Mouse (Mus musculus) kidney, postnatal 36 days (tissue): Measurements from ENCODE around the gene Naa40.

Source experiments
- DNase-seq, 2 experiments: peaks; one replicate each; pipeline ENCODE4 v3.0.0; 2021 to 2022; ENCODE audit warnings: mixed read lengths in 2 of 2

Naa40 gene

DNA sequence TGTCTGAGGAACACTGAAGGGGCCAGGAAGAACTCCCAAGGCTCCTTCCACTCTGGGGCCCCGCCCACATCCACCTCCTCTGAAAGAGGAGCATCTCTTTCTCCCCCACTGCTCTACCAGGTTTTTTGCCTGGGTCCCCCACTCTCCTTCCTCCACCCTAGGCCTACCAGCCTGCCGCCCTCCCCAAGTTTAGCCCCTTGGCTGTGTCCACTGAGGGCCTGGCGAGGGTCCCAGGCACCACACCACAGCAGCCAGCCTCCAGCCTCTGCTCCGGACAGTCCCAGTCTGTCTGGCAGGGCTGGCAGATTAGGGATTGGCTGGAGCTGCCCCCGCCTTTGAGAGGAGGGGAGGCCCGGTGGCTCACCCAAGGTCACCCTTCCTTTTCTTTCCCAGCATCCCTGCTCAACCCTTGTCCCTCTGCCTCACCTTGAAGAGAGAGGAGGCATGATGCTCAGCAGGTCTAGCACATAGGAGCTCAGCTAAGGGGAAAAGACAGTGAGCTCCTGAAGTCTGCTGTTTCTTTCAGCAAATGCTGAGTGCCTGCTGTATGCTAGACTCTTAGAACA lies 23.9 kb upstream of the Naa40 start:
- peak; percentile 37 to 44 for DNase-seq

GRCm38 (mm10) chr19:7264088-7264765 lies 23.2 kb upstream of the Naa40 start:
- peak; percentile 77 to 94 for DNase-seq

DNA sequence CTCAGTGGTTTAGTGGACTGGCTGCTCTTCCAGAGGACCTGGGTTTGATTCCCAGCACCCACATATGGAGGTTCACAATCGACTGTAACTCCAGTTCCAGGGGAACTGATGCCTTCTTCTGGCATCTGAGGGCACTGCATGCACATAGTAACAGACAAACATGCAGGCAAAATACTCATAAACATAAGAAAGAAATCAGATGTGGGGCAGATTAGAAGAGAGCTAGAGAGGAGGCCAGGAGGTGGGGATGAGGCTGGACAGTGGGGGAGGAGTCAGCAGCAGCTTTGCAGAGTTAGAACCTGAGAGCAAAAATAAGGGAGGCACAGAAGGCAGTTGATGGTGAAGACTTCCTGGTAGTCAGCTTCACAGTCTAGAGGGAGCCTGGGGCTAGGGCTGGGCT lies 21.6 kb upstream of the Naa40 start:
- DNase-seq = no peak

- DNase-seq = no peak
Measured at GRCm38 (mm10) chr19:7261964-7262363, 21.0 kb upstream of the Naa40 start.

- no peak for DNase-seq
Measured at GRCm38 (mm10) chr19:7261476-7261875, 20.5 kb upstream of the Naa40 start.

DNA sequence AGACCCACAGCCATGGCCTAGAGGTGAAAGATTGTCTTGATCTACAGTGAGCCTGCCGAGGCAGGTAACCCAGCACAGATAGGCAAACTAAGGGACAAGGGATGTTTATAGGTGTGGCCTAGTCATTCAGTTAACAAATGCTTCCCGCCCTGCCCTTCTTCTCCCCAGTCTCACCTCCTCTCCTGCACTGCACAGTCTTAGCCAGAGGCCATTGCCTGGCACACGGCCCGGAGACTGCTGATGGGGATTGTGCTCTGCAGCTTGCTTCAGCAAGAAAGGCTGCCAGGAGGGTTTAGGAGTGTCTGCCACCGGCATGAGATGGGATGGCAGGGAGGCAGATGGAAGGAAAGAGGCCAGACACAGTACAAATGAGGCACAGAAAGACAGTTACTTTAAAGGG lies 16.9 kb upstream of the Naa40 start:
- peak in 1 of 2 experiments; percentile 47 for DNase-seq

DNA sequence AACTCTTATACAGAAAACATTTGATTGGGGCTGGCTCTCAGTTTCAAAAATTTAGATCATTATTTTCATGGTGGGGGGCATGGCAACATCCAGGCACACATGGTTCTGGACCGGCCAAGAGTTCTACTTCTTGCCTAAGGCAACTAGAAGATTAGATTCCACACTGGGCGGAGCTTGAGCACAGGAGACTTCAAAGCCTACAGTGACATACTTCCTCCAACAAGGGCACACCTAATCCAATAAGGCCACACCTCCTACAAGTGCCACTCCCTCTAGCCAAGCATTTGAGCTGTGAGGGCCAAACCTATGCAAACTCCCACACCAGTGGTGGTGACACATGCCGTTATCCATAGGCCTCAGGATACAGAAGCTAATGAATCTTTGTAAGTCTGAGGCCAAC lies 5.0 kb upstream of the Naa40 start:
- no peak for DNase-seq

DNA sequence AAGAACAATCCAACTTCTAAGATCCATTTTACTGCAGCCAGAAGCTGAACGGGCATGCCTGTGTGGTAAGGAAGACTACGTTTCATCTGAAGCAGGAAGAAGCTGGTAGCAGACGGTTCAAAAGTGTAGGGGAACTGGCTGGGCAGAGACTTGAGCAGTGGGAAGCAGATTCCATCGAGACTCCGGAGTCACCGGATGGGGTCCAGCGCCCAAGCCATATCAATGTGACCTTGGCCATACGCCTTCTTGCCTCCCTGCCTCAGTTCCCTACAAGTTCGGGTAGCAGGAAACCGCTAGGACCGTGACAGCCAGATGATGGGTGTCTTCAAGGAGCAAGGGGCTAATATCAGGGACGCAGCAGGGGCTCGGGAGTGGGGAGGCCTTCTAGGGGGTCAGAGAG lies 692 bp downstream of the Naa40 start:
- DNase-seq = no peak

DNA sequence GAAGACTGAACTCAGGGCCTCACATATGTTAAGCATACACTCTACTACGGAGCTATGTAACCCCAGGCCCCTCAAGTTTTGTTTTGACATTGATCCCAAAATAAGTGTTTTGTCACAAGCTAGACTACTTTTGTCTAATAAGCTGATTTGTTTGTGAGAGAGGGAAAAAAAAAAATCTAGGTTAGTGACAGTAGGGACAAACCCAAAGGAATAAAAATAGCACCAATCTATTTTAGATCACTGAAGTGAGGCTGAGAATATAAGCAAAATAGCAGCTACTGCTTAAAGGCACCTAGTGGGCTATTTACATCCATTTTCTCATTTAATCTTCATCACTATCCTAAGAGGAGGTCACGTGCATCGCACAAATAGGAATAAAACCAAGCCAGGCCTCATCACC lies 1.4 kb downstream of the Naa40 start:
- DNase-seq = no peak

DNA sequence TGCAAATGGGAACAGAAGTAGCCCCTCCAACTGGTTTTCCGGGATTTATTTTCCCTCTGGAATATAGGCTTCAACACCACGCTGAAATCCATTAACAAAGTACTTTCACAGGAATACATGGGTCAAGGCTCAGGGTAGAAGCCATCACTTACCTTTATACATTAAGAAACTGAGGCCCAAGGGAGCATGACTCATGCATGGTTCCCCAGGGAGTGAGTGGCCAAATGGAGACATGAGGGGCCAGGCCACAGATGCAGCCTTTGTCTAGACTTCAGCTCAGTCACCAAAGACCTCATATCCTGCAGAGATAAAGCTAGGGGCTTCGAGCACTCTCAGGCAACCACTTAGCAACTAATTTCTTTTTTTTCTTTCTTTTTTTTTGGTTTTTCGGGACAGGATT lies 4.2 kb downstream of the Naa40 start:
- DNase-seq = no peak

GRCm38 (mm10) chr19:7236011-7236410 lies 5.0 kb downstream of the Naa40 start:
- DNase-seq = peak in 1 of 2 experiments; percentile 25

DNA sequence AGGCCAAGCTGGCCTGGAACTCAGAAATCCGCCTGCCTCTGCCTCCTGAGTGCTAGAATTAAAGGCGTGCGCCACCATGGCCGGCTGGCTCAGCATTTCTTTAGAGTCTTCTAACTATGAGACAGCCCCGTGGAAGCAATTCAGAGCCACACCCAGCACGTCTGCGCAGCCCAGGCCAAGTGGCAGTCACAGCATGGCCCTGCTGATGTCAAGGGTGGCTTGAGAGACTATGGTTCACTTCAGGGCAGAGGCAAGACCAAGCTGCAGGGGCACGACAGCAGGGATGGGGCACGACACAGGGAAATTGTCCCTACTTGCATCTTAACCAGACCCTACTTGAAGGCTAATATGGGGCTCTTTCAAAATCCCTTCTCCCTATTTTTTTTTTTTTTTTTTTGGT lies 5.5 kb downstream of the Naa40 start:
- DNase-seq = no peak

GRCm38 (mm10) chr19:7234537-7235221 lies 6.3 kb downstream of the Naa40 start:
- peak; percentile 74 to 85 for DNase-seq

- DNase-seq = peak; percentile 74 to 79
Measured at GRCm38 (mm10) chr19:7226511-7226914, 14.5 kb downstream of the Naa40 start.

GRCm38 (mm10) chr19:7225096-7225690 lies 15.8 kb downstream of the Naa40 start:
- DNase-seq = peak; percentile 71 to 72

DNA sequence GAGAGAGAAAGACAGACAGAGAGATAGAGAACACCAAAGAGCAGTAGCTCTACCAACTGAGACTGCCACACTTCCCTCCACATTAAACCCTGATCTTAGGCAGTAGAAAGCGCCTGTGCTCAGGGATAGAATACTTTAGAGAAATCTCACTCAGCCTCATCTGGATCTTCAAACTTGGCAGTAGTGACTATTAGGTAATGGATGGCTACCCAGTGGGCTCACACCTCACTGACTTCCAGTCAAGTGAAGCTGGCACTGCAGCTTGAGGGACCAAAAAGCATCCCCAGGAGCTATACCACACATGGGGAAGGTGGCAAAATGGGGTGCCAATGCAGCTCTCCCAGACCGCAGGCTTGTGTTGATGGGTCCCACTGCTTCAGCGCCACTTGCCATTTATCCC lies 16.7 kb downstream of the Naa40 start:
- peak in 1 of 2 experiments; percentile 38 for DNase-seq

DNA sequence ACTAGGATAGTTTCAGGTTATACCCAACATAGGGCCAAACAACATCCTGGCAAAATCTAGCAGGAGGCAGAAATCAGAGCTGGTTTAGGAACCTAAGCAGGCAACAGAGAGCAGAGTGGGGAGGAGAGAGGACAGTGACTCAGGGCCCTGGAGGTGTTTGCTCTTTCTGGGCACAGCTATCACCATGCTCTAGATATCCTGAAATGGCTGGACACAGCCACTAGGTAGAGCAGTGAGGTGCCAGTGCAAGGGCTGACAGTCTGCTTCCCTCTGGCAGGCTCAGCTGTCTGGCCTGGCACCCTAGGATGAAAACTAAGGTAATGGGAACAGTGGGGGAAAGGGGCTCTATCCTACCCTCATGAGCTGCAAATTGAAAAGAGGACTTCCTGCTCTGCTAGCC lies 17.5 kb downstream of the Naa40 start:
- no peak for DNase-seq

- no peak for DNase-seq
Measured at GRCm38 (mm10) chr19:7222196-7222595, 18.8 kb downstream of the Naa40 start.

GRCm38 (mm10) chr19:7218753-7219152 lies 22.2 kb downstream of the Naa40 start:
- DNase-seq = no peak

DNA sequence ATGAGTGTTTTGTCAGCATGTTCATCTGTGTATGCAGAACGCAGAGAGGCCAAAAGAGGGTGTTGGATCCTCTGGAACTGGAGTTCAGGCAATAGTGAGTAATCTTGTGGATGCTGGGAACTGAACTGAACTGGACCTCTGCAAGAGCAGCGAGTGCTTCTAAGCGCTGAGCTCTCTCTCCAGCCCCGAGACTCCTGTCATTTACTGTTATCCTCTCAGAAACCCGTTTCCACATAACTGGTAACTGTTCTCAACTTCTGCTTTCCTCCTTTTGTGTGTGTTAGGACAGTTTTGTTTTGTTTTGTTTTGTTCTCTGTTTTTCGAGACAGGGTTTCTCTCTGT lies 23.1 kb downstream of the Naa40 start:
- DNase-seq = no peak

- DNase-seq = peak; percentile 97 to 99
Measured at GRCm38 (mm10) chr19:7217162-7217925, 23.6 kb downstream of the Naa40 start, which contains the start of gene Cox8a. Gene Cox8a (minus strand): TSS chr19:7217616.

DNA sequence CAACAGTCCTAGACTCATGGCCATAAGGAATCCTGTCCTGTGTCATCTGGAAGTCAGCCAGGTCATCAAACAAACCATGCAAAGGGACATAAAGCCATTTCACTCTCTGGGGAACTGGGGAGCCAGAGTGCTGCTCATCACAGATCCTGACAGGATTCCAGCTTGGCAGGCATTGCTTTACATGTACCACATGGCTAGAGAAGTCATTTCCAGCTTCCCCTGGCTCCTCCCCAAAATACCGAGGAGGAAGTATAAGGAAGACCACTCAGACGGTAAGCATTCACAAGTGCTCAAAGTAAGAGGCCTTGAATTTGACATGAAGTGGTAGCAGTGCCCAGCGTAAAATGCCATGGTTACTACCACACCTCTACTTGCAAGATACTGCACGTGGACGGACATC lies 26.5 kb downstream of the Naa40 start:
- DNase-seq = no peak

- DNase-seq = no peak
Measured at GRCm38 (mm10) chr19:7213010-7213409, 28.0 kb downstream of the Naa40 start.
